8 mouse cellular contexts compared by ENCODE assay signal in genomic region chr3:152315613-152316012, GRCm38 (mm10). TPM values are rescaled to one million over a fixed set of nuclear protein-coding genes. Genes with fewer than 3 reads are reported as not detected.
DNase-seq lines count a peak whose midpoint lies in the region; ATAC-seq and TF ChIP-seq lines count a peak whose summit lies in the region.

No protein-coding gene starts in this region.

- no peak overlapping the region for H3K27ac ChIP-seq in forebrain, embryonic 11.5 days (ENCODE audit: low read depth, low read length)
- no peak overlapping the region for H3K27ac ChIP-seq in heart, embryonic 16.5 days (ENCODE audit: low read length)
- H3K27ac ChIP-seq in liver, embryonic 13.5 days: no peak overlapping the region
- H3K27ac ChIP-seq in neural tube, embryonic 11.5 days (ENCODE audit: low read depth, low read length): no peak overlapping the region
- H3K27ac ChIP-seq in stomach, embryonic 15.5 days: no peak overlapping the region

- no peak overlapping the region for H3K4me2 ChIP-seq in forebrain, embryonic 11.5 days (ENCODE audit: low read depth, low read length, severe bottlenecking)
- H3K4me2 ChIP-seq in heart, embryonic 16.5 days (ENCODE audit: low read depth, low read length): no peak overlapping the region
- no peak overlapping the region for H3K4me2 ChIP-seq in liver, embryonic 13.5 days
- no peak overlapping the region for H3K4me2 ChIP-seq in neural tube, embryonic 11.5 days (ENCODE audit: low read depth)
- H3K4me2 ChIP-seq in stomach, embryonic 15.5 days: no peak overlapping the region

- DNase-seq in c-Kit-positive CD71-positive TER-119-negative erythroid progenitor cells, embryonic 14.5 days (ENCODE audit: low read depth): peak; percentile 77
- peak; percentile 89 for DNase-seq in forebrain, embryonic 11.5 days (ENCODE audit: low spot score)
- peak; percentile 90 for DNase-seq in kidney, postnatal 14 days
- DNase-seq in liver, embryonic 13.5 days: peak; percentile 62
- DNase-seq in neural tube, embryonic 11.5 days (ENCODE audit: low spot score): peak; percentile 85

- TF ChIP-seq CTCF in E14TG2a.4 (conservative IDR thresholded peaks at IDR 0.05; ENCODE audit: low read length): peak; percentile 79

- H3K4me3 ChIP-seq in E14TG2a.4 (replicated peaks; ENCODE audit: low read length): no peak overlapping the region
- no peak overlapping the region for H3K4me3 ChIP-seq in forebrain, embryonic 11.5 days (ENCODE audit: low read depth, low read length)
- no peak overlapping the region for H3K4me3 ChIP-seq in heart, embryonic 16.5 days (ENCODE audit: low read length)
- no peak overlapping the region for H3K4me3 ChIP-seq in liver, embryonic 13.5 days (replicated peaks)
- H3K4me3 ChIP-seq in neural tube, embryonic 11.5 days (ENCODE audit: low read depth, low read length): no peak overlapping the region
- no peak overlapping the region for H3K4me3 ChIP-seq in stomach, embryonic 15.5 days (replicated peaks)

- H3K36me3 ChIP-seq in E14TG2a.4 (ENCODE audit: insufficient read depth, low read length): peaks cover 55% of the 10 kb centered on the region
- no peaks in the 10 kb centered on the region; the same call in 1 of the 2 replicates for H3K36me3 ChIP-seq in forebrain, embryonic 11.5 days (ENCODE audit: control insufficient read depth, insufficient read depth, low read length)
- H3K36me3 ChIP-seq in heart, embryonic 16.5 days (ENCODE audit: control insufficient read depth, insufficient read depth): peaks cover 2% of the 10 kb centered on the region
- H3K36me3 ChIP-seq in liver, embryonic 13.5 days: peaks cover 19% of the 10 kb centered on the region
- peaks cover 2% of the 10 kb centered on the region; the same call in 1 of the 2 replicates for H3K36me3 ChIP-seq in neural tube, embryonic 11.5 days (ENCODE audit: control insufficient read depth, insufficient read depth, low read length)
- H3K36me3 ChIP-seq in stomach, embryonic 15.5 days: no peaks in the 10 kb centered on the region

- H3K9me3 ChIP-seq in E14TG2a.4 (ENCODE audit: low read length): peaks cover 15% of the 10 kb centered on the region
- H3K9me3 ChIP-seq in forebrain, embryonic 11.5 days (ENCODE audit: control insufficient read depth, low read length): no peaks in the 10 kb centered on the region
- no peaks in the 10 kb centered on the region for H3K9me3 ChIP-seq in heart, embryonic 16.5 days (replicated peaks; ENCODE audit: control insufficient read depth, low read length)
- no peaks in the 10 kb centered on the region for H3K9me3 ChIP-seq in liver, embryonic 13.5 days (replicated peaks)
- H3K9me3 ChIP-seq in neural tube, embryonic 11.5 days (ENCODE audit: control insufficient read depth, low read length): no peaks in the 10 kb centered on the region
- H3K9me3 ChIP-seq in stomach, embryonic 15.5 days: no peaks in the 10 kb centered on the region

- no peak overlapping the region for H3K9ac ChIP-seq in forebrain, embryonic 11.5 days (ENCODE audit: low read length)
- H3K9ac ChIP-seq in heart, embryonic 16.5 days (ENCODE audit: low read length): no peak overlapping the region
- H3K9ac ChIP-seq in liver, embryonic 13.5 days: no peak overlapping the region
- no peak overlapping the region for H3K9ac ChIP-seq in neural tube, embryonic 11.5 days (ENCODE audit: low read length)
- H3K9ac ChIP-seq in stomach, embryonic 15.5 days: no peak overlapping the region

- H3K4me1 ChIP-seq in E14TG2a.4 (replicated peaks; ENCODE audit: low read depth, low read length): no peaks in the 10 kb centered on the region
- H3K4me1 ChIP-seq in forebrain, embryonic 11.5 days (replicated peaks; ENCODE audit: control insufficient read depth, insufficient read depth, low read length): no peaks in the 10 kb centered on the region
- peaks cover 10% of the 10 kb centered on the region for H3K4me1 ChIP-seq in heart, embryonic 16.5 days (ENCODE audit: control insufficient read depth, insufficient read depth, low read length)
- peaks cover 4% of the 10 kb centered on the region; the same call in 1 of the 2 replicates for H3K4me1 ChIP-seq in liver, embryonic 13.5 days (replicated peaks)
- H3K4me1 ChIP-seq in neural tube, embryonic 11.5 days (ENCODE audit: control insufficient read depth, insufficient read depth, low read length): no peaks in the 10 kb centered on the region
- no peaks in the 10 kb centered on the region for H3K4me1 ChIP-seq in stomach, embryonic 15.5 days

- peak; percentile 89 for ATAC-seq in forebrain, embryonic 11.5 days (replicated peaks; ENCODE audit: low FRiP score)
- peak; percentile 94 for ATAC-seq in heart, embryonic 16.5 days (replicated peaks; ENCODE audit: extremely low read depth, insufficient read depth, low FRiP score)
- peak; percentile 89 for ATAC-seq in liver, embryonic 13.5 days (ENCODE audit: low read depth)
- peak; percentile 72; the same call in 1 of the 2 replicates for ATAC-seq in neural tube, embryonic 11.5 days (ENCODE audit: insufficient read depth, low FRiP score, low TSS enrichment)
- peak; percentile 86 for ATAC-seq in stomach, embryonic 15.5 days (ENCODE audit: insufficient read depth, low FRiP score, low read depth)

- no peaks in the 10 kb centered on the region for H3K27me3 ChIP-seq in E14TG2a.4 (ENCODE audit: insufficient read depth, low read length)
- no peaks in the 10 kb centered on the region for H3K27me3 ChIP-seq in forebrain, embryonic 11.5 days (ENCODE audit: control insufficient read depth, insufficient read depth, low read length)
- no peaks in the 10 kb centered on the region for H3K27me3 ChIP-seq in heart, embryonic 16.5 days (ENCODE audit: control insufficient read depth, insufficient read depth, low read length)
- no peaks in the 10 kb centered on the region for H3K27me3 ChIP-seq in liver, embryonic 13.5 days
- H3K27me3 ChIP-seq in neural tube, embryonic 11.5 days (ENCODE audit: control insufficient read depth, insufficient read depth, low read length): no peaks in the 10 kb centered on the region
- H3K27me3 ChIP-seq in stomach, embryonic 15.5 days (replicated peaks): no peaks in the 10 kb centered on the region

- WGBS in forebrain, embryonic 11.5 days: 10% methylated on average over 7 of the region's 7 CpGs
- WGBS in heart, embryonic 16.5 days: 10% methylated on average over 7 of the region's 7 CpGs
- WGBS in liver, embryonic 13.5 days (ENCODE audit: insufficient replicate concordance): 12% methylated on average over 7 of the region's 7 CpGs
- WGBS in neural tube, embryonic 11.5 days: 19% methylated on average over 7 of the region's 7 CpGs
- 8% methylated on average over 7 of the region's 7 CpGs for WGBS in stomach, embryonic 15.5 days

RNA-seq across cellular contexts. Expression of gene Miga1, which starts 24.6 kb away (rescaled TPM):
- 24.6 and 26.3 TPM in 2 replicates for polyA plus RNA-seq in forebrain, embryonic 11.5 days (2014; fragmentation: Nextera tagmentation; extraction: Ambion mirVana)
- 11.7 and 12.9 TPM in 2 replicates for polyA plus RNA-seq in heart, embryonic 16.5 days (2015; fragmentation: Nextera tagmentation; extraction: Ambion mirVana)
- polyA plus RNA-seq in liver, embryonic 13.5 days (2015; fragmentation: Nextera tagmentation; extraction: Ambion mirVana): 4.3 and 4.7 TPM in 2 replicates
- polyA plus RNA-seq in neural tube, embryonic 11.5 days (2014; fragmentation: Nextera tagmentation; extraction: Ambion mirVana): 19.4 and 20.6 TPM in 2 replicates
- polyA plus RNA-seq in stomach, embryonic 15.5 days (2015; fragmentation: Nextera tagmentation; extraction: Ambion mirVana): 14.0 and 14.5 TPM in 2 replicates

RNA-seq across cellular contexts. Expression of gene Usp33, which starts 30.7 kb away (rescaled TPM):
- polyA plus RNA-seq in forebrain, embryonic 11.5 days (2014; fragmentation: Nextera tagmentation; extraction: Ambion mirVana): 60.8 and 62.6 TPM in 2 replicates
- polyA plus RNA-seq in heart, embryonic 16.5 days (2015; fragmentation: Nextera tagmentation; extraction: Ambion mirVana): 28.0 and 29.3 TPM in 2 replicates
- polyA plus RNA-seq in liver, embryonic 13.5 days (2015; fragmentation: Nextera tagmentation; extraction: Ambion mirVana): 19.5 and 28.1 TPM in 2 replicates
- polyA plus RNA-seq in neural tube, embryonic 11.5 days (2014; fragmentation: Nextera tagmentation; extraction: Ambion mirVana): 81.3 and 81.9 TPM in 2 replicates
- 38.7 and 43.2 TPM in 2 replicates for polyA plus RNA-seq in stomach, embryonic 15.5 days (2015; fragmentation: Nextera tagmentation; extraction: Ambion mirVana)

RNA-seq across cellular contexts. Expression of gene Nexn, which starts 49.5 kb away (rescaled TPM):
- 3.5 and 4.3 TPM in 2 replicates for polyA plus RNA-seq in forebrain, embryonic 11.5 days (2014; fragmentation: Nextera tagmentation; extraction: Ambion mirVana)
- 224 and 231 TPM in 2 replicates for polyA plus RNA-seq in heart, embryonic 16.5 days (2015; fragmentation: Nextera tagmentation; extraction: Ambion mirVana)
- 1.6 and 1.8 TPM in 2 replicates for polyA plus RNA-seq in liver, embryonic 13.5 days (2015; fragmentation: Nextera tagmentation; extraction: Ambion mirVana)
- polyA plus RNA-seq in neural tube, embryonic 11.5 days (2014; fragmentation: Nextera tagmentation; extraction: Ambion mirVana): 5.9 and 6.0 TPM in 2 replicates
- polyA plus RNA-seq in stomach, embryonic 15.5 days (2015; fragmentation: Nextera tagmentation; extraction: Ambion mirVana): 35.8 and 37.5 TPM in 2 replicates
